Mouse (Mus musculus): ENCODE results near the gene Scd2. TPM values are rescaled to one million over a fixed set of nuclear protein-coding genes. Genes with fewer than 3 reads are reported as not detected.

The Scd2 gene
- polyA plus RNA-seq, 1 experiment = 71.6 TPM

- Histone ChIP-seq H3K4me1 (ENCODE audit: control insufficient read depth, insufficient read depth, low read length) (no peaks in the 10 kb centered on the region), H3K27ac (ENCODE audit: control insufficient read depth, insufficient read depth, low read depth, low read length) (no peak overlapping the region), H3K36me3 (ENCODE audit: control insufficient read depth, insufficient read depth, low read length) (no peaks in the 10 kb centered on the region), H3K27me3 (ENCODE audit: control insufficient read depth, insufficient read depth, low read length) (no peaks in the 10 kb centered on the region), H3K4me3 (ENCODE audit: control insufficient read depth, low read depth, low read length) (no peak overlapping the region)
- TF ChIP-seq CTCF (IDR thresholded peaks at IDR 0.05; ENCODE audit: control insufficient read depth, insufficient read depth, insufficient replicate concordance, low read depth, low read length) (no peak), POLR2A (IDR thresholded peaks at IDR 0.05; ENCODE audit: control insufficient read depth, low read depth, low read length) (no peak)
Observed at GRCm38 (mm10) chr19:44304419-44304818, 10.9 kb downstream of the Scd2 start.

GRCm38 (mm10) chr19:44304851-44305510 is 11.5 kb downstream of the Scd2 start:
- Histone ChIP-seq H3K27ac (ENCODE audit: control insufficient read depth, insufficient read depth, low read depth, low read length) (peak overlapping the region; percentile 3), H3K4me3 (ENCODE audit: control insufficient read depth, low read depth, low read length) (no peak overlapping the region), H3K36me3 (ENCODE audit: control insufficient read depth, insufficient read depth, low read length) (no peaks in the 10 kb centered on the region), H3K4me1 (ENCODE audit: control insufficient read depth, insufficient read depth, low read length) (no peaks in the 10 kb centered on the region), H3K27me3 (ENCODE audit: control insufficient read depth, insufficient read depth, low read length) (no peaks in the 10 kb centered on the region)
- TF ChIP-seq POLR2A (IDR thresholded peaks at IDR 0.05; ENCODE audit: control insufficient read depth, low read depth, low read length) = no peak
- no peak for TF ChIP-seq CTCF (IDR thresholded peaks at IDR 0.05; ENCODE audit: control insufficient read depth, insufficient read depth, insufficient replicate concordance, low read depth, low read length)

- H3K4me1 ChIP-seq (ENCODE audit: control insufficient read depth, insufficient read depth, low read length) = no peaks in the 10 kb centered on the region
- no peaks in the 10 kb centered on the region for H3K27me3 ChIP-seq (ENCODE audit: control insufficient read depth, insufficient read depth, low read length)
- no peak for TF ChIP-seq POLR2A (IDR thresholded peaks at IDR 0.05; ENCODE audit: control insufficient read depth, low read depth, low read length)
- TF ChIP-seq CTCF (IDR thresholded peaks at IDR 0.05; ENCODE audit: control insufficient read depth, insufficient read depth, insufficient replicate concordance, low read depth, low read length) = no peak
- H3K4me3 ChIP-seq (ENCODE audit: control insufficient read depth, low read depth, low read length) = no peak overlapping the region
- no peak overlapping the region for H3K27ac ChIP-seq (ENCODE audit: control insufficient read depth, insufficient read depth, low read depth, low read length)
- H3K36me3 ChIP-seq (ENCODE audit: control insufficient read depth, insufficient read depth, low read length) = no peaks in the 10 kb centered on the region
Observed at GRCm38 (mm10) chr19:44305701-44306100, 12.2 kb downstream of the Scd2 start.

GRCm38 (mm10) chr19:44306171-44306570 is 12.7 kb downstream of the Scd2 start:
- Histone ChIP-seq H3K36me3 (ENCODE audit: control insufficient read depth, insufficient read depth, low read length) (no peaks in the 10 kb centered on the region), H3K27me3 (ENCODE audit: control insufficient read depth, insufficient read depth, low read length) (no peaks in the 10 kb centered on the region), H3K4me3 (ENCODE audit: control insufficient read depth, low read depth, low read length) (no peak overlapping the region), H3K4me1 (ENCODE audit: control insufficient read depth, insufficient read depth, low read length) (peaks cover 3% of the 10 kb centered on the region; the same call in 1 of the 2 replicates), H3K27ac (ENCODE audit: control insufficient read depth, insufficient read depth, low read depth, low read length) (no peak overlapping the region)
- TF ChIP-seq POLR2A (IDR thresholded peaks at IDR 0.05; ENCODE audit: control insufficient read depth, low read depth, low read length) = no peak
- TF ChIP-seq CTCF (IDR thresholded peaks at IDR 0.05; ENCODE audit: control insufficient read depth, insufficient read depth, insufficient replicate concordance, low read depth, low read length) = no peak

GRCm38 (mm10) chr19:44307101-44307914 is 13.8 kb downstream of the Scd2 start:
- no peaks in the 10 kb centered on the region for H3K36me3 ChIP-seq (ENCODE audit: control insufficient read depth, insufficient read depth, low read length)
- TF ChIP-seq CTCF (IDR thresholded peaks at IDR 0.05; ENCODE audit: control insufficient read depth, insufficient read depth, insufficient replicate concordance, low read depth, low read length) (no peak), POLR2A (IDR thresholded peaks at IDR 0.05; ENCODE audit: control insufficient read depth, low read depth, low read length) (no peak)
- H3K4me1 ChIP-seq (ENCODE audit: control insufficient read depth, insufficient read depth, low read length) = peaks cover 7% of the 10 kb centered on the region; the same call in 1 of the 2 replicates
- no peaks in the 10 kb centered on the region for H3K27me3 ChIP-seq (ENCODE audit: control insufficient read depth, insufficient read depth, low read length)
- peak overlapping the region; percentile 42 for H3K27ac ChIP-seq (ENCODE audit: control insufficient read depth, insufficient read depth, low read depth, low read length)
- no peak overlapping the region for H3K4me3 ChIP-seq (ENCODE audit: control insufficient read depth, low read depth, low read length)

- H3K27me3 ChIP-seq (ENCODE audit: control insufficient read depth, insufficient read depth, low read length) = no peaks in the 10 kb centered on the region
- H3K27ac ChIP-seq (ENCODE audit: control insufficient read depth, insufficient read depth, low read depth, low read length) = no peak overlapping the region
- H3K4me1 ChIP-seq (ENCODE audit: control insufficient read depth, insufficient read depth, low read length) = peaks cover 7% of the 10 kb centered on the region; the same call in 1 of the 2 replicates
- no peak for TF ChIP-seq POLR2A (IDR thresholded peaks at IDR 0.05; ENCODE audit: control insufficient read depth, low read depth, low read length)
- no peak for TF ChIP-seq CTCF (IDR thresholded peaks at IDR 0.05; ENCODE audit: control insufficient read depth, insufficient read depth, insufficient replicate concordance, low read depth, low read length)
- H3K36me3 ChIP-seq (ENCODE audit: control insufficient read depth, insufficient read depth, low read length) = no peaks in the 10 kb centered on the region
- H3K4me3 ChIP-seq (ENCODE audit: control insufficient read depth, low read depth, low read length) = no peak overlapping the region
Observed at GRCm38 (mm10) chr19:44307915-44308470, 14.5 kb downstream of the Scd2 start.

GRCm38 (mm10) chr19:44308611-44309246 is 15.3 kb downstream of the Scd2 start:
- Histone ChIP-seq H3K36me3 (ENCODE audit: control insufficient read depth, insufficient read depth, low read length) (no peaks in the 10 kb centered on the region), H3K4me3 (ENCODE audit: control insufficient read depth, low read depth, low read length) (no peak overlapping the region), H3K4me1 (ENCODE audit: control insufficient read depth, insufficient read depth, low read length) (peaks cover 7% of the 10 kb centered on the region; the same call in 1 of the 2 replicates), H3K27ac (ENCODE audit: control insufficient read depth, insufficient read depth, low read depth, low read length) (no peak overlapping the region), H3K27me3 (ENCODE audit: control insufficient read depth, insufficient read depth, low read length) (no peaks in the 10 kb centered on the region)
- TF ChIP-seq POLR2A (IDR thresholded peaks at IDR 0.05; ENCODE audit: control insufficient read depth, low read depth, low read length) (no peak), CTCF (IDR thresholded peaks at IDR 0.05; ENCODE audit: control insufficient read depth, insufficient read depth, insufficient replicate concordance, low read depth, low read length) (no peak)

Measured in testis, adult 2 months (tissue).